Mouse (Mus musculus): ENCODE results near the gene Prss2.

DNA sequence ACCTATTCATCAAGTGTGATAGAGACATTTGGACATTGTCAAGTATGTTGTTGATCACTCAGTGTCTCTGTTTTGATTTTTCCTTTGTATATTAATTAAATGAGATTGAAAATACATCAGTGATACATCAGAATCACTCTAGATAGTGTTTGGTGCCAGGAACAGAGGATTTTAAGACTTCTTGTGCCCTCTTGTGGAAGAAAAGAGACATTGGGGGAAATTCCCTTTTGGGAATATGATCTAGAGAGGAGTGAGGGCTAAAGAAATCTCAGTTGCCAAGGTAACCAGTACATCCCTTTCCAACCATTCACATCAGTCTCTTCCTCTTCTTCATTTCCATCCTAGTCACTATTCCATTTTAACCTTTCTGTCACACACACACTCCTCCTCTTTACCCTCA is 34.8 kb downstream of the Prss2 start:
- TF ChIP-seq GATA1 (IDR thresholded peaks at IDR 0.05; ENCODE audit: low read length) (no peak), TAL1 (IDR thresholded peaks at IDR 0.05; ENCODE audit: low read length) (no peak)
